Mouse (Mus musculus): ENCODE measurements around the gene Uaca.
"Not testable (repeated sequence)": the region's sequence is repeated elsewhere in the genome, so short reads cannot be mapped to it uniquely, and the experiment has no call there.

Uaca gene

DNA sequence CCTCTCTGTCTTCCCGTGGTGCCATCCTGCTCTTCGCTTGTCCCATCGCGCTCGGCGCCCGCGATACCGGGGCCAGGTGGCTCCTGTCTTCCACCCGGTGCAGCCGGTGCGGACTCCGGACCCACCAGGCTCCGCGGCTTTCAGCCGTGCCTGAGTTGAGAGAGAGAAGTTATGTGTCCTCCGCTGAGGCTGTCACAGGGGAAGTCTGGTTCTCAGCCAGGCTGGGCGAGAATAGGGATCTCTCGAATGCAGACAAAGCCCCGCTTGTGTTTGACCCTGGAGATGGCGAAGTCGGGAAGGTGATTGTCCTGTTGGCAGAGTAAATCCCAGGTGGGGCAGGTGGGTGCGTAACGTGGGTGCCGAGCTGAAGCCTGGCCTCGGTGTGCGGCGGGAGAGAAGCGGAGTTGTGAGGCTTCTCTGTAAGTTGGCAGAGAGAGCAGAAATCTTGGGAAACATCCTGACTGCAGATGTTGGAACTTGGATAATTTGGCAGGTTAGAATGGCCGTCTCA is 554 bp downstream of the Uaca start:
- peak in 1 of 2 experiments; percentile 24 for DNase-seq (ENCODE audit: low spot score in 2 of 2)

DNA sequence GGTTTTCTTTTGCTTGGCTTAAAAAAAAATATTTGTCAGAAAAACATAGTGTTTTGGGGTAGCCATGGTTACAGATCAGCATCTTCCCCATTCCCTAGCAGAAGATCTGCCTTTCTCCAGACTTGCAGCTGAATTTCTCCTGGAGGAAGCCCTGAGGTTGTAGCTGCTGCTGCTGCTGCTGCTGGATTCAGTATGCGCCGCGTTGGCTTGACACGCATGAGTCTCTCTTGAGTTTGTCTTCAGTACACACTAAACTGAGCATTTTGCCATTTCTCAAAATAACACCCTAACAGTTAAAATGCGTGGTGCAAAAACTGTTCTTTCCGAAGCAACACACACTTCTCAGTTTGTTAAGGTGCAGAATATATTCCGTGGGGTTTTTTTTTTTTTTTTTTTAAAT is 1.7 kb downstream of the Uaca start:
- peak; percentile 18 to 20 for DNase-seq (ENCODE audit: low spot score in 2 of 2)

DNA sequence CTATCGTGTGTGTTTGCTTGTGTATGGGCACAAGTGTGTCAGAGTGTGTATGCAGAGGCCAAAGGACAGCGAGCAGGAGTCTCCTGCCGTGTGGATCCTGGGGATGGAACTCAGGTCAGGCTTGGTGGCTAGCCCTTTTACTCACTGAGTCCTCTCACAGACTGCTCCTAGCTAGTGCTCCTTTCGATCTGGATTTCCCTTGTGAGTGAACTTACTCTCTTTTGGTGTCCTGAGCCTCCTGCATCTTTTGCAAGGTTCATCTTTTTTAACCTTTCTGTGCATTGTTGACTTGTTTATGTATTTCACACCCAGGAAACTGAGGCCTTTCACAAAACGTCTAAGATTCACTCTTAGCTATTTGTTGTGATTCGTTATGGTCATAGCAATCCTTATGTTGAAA is 2.8 kb downstream of the Uaca start:
- DNase-seq (ENCODE audit: low spot score in 2 of 2) = no peak

DNA sequence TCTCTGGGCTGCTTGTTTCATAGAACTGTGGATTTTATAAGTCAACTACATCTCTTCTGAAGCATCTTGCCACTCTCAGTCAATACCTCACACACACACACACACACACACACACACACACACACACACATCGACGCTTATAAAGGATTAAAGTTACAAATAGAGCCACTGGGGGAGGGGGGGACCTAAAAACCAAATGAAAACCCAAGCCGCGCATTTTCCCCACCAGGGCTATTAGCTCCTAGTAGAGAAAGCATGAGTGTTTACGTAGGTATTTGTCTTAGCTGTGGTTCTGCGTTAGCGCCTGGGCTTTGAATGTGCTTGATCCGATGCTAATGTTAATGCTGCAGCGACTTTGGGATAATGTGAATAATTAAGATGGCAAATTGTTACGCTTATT is 4.7 kb downstream of the Uaca start:
- DNase-seq (ENCODE audit: low spot score in 2 of 2) = no peak

DNA sequence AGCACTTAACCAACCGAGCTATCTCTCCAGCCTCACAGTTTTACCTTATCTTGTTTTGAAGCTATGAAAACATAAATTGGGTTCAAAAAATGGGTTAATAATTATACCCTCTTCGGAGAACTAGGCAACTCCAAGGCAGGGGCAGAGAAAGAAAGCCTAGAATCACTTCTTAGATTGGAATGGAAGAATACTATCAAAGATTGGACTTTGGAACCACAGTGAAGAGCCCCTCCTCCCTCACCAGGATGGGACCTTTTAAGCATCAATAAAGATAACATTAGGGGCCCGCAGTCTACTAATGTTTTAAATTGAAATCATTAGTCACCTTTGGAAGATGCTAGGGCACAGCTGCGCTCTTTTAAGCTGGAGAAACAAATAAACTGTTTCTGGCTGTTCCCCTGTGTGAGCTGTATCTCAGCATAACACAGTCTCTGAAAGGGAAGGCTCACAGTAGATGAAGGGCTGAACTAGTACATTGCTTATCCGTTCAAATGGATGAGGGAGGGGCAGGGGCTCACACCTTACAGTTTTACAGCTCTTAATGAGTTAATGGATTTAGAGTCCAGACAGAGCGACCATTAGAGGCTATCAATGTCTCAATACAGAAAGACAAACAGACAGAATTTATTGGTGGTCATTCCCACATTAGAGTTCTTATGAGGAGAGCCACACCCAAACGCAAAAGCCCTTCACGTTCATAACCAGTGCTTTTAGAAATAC is 6.5 kb downstream of the Uaca start:
- DNase-seq (ENCODE audit: low spot score in 2 of 2) = no peak

DNA sequence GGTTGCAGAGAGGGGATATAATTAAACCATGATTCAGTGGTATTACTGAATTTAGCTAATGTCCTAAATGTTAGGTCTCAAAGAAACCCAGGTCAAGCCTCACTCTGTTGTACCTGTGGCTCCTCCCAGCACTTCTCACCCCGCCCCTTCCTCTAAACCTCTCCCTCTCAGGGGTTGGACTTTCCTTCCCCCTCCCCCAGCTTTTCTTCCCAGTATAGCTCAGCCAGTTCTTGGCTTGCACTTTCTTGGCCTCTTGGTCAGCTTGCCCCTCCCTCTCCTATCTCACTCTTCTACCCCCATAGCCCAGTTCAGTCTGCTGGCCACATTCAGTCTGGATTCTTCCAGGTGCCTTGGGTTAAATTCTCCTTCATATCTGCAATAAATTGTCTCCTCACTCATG is 7.4 kb downstream of the Uaca start:
- DNase-seq (ENCODE audit: low spot score in 2 of 2) = no peak

DNA sequence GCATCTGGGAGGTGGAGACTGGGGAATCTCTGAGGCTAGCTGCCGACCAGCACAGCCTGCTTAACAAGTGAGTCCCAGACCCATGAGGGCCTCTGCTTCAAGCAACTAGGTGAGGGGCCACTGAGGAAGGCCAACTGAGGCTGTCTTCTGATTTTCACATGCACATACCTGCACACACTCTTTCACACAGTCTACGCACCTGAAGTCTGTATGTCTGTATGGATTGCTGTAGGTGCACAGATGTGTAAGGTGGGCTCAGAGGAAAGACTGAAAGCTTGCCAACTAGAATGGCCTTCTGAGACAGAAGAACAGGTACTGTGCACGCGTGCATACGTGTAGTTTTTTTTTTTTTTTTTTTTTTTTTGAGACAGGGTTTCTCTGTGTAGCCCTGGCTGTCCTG is 8.0 kb downstream of the Uaca start:
- DNase-seq (ENCODE audit: low spot score in 2 of 2) = no peak

DNA sequence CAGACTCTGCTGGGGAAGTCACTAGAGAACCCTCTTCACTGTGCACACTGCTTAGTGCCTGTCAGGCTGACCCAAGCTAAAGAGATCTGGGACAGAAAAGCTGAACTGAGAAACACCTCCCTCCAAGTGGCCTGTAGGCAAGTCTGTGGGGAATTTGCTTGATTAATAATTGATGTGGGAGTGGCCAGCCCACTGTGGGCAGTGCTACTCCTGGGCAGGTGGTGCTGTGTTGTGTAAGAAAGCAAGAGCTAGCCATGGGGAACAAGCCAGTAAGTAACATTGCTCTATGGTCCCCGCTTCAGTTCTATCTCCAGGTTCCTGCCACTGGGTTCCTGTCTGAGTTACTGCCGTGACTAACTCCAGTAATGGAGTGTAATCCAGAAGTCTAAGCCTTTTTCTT is 11.7 kb downstream of the Uaca start:
- no peak for DNase-seq (ENCODE audit: low spot score in 2 of 2)

DNA sequence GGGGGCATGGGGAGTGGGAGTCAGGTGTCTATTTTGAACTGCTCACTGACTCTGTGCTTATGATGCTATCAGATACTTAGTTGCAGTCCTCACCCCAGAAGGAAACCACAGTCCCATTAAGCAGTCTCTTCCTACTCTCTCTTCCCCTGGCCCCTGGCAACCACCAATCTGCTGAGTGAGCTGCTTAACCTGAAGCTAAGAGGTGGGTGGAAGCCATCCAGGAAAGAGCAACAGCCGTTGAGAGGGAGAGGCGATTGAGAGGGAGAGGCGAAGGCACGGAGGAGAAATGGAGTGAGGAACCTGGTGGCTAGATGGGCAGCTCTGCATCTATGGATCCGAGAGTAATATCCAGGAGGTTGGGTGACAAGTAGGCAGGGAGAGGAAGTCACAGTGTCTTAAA is 13.7 kb downstream of the Uaca start:
- DNase-seq (ENCODE audit: low spot score in 2 of 2) = no peak

DNA sequence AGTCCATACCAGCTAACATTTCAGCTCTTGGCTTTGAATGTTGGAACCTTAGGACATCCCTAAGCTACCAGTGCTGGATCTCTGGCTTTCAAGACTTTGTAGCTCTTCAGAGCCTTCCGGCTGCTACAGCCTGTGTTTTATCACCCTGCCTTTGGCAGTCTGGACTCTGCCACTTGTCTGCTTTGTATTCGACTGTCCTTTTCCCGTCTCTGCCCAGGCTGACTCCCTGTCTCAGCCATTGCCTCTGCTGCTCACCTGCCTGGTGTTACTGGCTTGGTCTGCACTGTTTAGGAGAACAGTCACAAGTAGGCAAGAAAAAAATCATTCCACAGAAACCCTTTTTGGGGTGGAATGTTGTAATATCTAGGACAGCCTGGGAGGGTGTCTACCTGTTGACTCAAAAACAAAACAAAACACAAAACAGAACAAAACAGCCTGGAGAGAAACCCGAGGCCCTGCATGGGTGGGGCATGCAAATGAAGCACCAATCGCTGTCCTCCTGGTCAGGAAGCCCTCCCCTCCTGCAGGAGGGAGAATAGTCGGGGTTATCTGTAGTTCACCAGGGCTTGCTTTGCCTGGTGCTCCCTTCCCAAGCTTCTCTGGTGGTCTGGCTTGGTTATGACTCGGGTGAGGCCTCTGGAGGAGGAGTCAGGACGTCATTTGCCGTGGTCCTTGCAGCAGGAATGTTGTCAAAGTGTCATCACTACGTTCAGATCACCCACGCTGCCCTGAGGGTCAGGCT is 19.0 kb downstream of the Uaca start:
- no peak for DNase-seq (ENCODE audit: low spot score in 2 of 2)

DNA sequence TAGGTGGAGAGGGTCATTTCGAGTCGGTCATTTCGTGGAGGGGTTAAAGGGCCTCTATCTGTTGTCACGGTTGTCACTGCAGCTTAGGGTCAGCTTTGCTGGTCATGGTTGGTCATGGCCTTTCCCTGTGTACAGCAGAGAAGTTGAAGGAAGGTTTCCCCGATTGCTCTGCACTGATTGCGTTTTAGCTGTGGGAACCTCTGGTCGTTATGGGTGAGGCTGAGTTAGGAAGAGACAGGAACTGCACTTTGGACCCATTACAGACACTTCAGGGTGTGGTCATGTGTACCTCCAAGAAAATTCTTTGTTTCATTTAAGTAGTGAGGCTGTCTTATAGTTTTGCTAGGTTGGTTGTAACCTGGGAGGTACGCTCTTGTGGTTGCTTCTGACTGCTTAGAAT is 21.2 kb downstream of the Uaca start:
- no peak for DNase-seq (ENCODE audit: low spot score in 2 of 2)

DNA sequence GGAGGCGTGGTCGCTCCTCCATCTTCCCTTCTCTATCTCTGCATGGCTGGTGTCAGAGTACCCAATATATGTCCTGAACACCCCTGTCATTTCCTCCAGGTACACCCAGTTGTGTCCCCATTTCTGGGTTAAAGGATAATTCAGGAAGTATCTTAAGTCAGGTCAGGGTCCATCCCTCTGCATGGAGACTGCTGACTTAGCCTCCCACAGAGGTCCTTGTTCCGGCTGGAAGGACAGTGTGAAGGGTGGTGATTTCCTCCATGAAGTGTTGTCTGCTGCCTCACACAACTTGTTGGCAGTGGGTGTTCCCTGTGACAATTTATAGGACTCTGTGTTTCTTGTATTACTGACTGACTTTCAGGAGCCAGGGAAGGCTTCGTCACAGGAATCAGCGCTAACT is 23.2 kb downstream of the Uaca start:
- DNase-seq (ENCODE audit: low spot score in 2 of 2) = no peak

DNA sequence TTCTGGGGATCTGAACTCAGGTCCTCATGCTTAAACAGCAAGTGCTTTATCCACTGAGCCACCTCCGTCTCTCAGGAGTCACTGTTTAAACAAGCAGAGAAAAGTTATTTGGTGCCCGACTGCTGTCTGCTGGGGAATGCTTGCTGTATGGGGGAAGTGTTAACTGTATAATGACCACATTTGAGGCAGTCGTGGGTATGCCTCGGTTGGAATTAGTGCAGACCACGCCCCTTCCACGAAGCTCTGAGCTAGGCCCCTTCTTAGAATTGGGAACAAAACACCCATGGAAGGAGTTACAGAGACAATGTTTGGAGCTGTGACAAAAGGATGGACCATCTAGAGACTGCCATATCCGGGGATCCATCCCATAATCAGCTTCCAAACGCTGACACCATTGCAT is 24.2 kb downstream of the Uaca start:
- not testable (repeated sequence) for DNase-seq (ENCODE audit: low spot score in 2 of 2)

DNA sequence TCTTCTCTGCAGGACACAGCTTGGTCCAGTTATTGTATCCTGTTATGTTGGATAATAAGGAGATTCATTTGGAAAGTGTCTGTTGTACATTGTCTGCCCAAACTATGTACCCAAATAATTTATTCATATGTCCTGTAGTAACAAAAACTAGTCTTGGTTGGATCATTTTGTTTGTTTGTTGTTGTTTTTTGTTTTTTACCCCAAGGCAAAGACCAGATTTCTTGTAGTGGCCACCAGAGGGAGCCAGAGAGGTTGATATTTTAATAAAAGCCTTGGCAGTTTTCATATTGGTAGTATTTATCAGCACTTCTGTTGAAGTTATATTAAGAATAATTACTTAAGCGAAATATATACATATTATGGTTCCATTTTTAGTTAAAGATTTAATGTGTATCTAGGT is 25.0 kb downstream of the Uaca start:
- DNase-seq (ENCODE audit: low spot score in 2 of 2) = no peak

DNA sequence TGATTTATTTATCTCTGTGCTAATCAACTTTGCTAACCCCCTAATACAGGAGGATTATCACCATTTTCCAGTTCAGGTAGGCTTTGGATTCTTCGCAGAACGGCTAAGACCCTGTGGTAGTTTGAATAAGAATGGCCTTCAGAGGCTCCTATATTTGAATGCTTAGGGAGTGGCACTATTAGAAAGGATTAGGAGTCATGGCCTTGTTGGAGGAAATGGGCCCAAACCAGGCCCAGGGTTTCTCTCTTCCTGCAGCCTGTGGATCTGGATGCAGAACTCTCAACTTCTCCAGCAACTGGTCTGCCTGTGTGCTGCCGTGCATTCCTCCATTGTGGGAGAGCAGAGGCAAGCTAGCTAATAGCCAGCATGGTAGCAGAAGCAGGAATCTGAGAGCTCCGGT is 27.2 kb downstream of the Uaca start:
- DNase-seq (ENCODE audit: low spot score in 2 of 2) = no peak

DNA sequence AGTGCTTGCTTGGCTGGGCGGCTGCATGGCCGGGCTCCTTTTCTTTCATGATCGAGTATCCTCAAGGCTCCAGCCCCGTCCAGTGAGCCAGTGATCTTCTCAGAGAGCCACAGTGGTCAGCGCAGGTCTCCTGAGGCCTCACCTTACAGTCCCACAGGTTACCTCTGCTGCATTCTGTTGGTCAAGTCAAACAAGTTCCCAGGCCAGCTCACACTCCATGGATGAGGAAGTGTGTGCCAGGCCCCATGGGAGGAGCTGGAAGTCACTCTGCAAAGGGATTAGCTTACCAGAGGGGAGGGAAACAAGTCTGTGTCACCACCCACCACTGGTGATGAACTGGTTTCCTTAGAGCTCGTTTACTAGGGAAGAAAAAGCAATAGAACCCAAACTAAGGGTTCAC is 28.3 kb downstream of the Uaca start:
- no peak for DNase-seq (ENCODE audit: low spot score in 2 of 2)

DNA sequence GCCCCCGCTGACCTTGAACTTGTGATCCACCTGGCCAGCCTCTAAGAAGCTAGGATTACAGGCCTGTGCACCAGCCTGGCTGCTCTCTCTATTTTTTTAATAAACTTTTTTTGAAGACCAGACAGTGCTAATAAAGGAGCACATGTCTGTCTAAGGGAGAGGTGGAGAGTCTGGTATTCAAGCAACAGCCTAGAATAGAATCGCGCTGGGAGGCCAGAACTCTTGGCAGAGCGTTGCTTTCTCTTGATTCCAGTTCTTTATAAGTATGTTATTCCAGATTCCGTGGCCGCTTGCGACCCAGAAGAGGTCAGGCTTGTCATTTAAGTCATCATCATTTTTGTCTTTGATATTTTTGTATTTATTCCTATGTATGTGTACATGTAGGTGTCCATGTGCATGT is 31.2 kb downstream of the Uaca start:
- DNase-seq (ENCODE audit: low spot score in 2 of 2) = no peak

DNA sequence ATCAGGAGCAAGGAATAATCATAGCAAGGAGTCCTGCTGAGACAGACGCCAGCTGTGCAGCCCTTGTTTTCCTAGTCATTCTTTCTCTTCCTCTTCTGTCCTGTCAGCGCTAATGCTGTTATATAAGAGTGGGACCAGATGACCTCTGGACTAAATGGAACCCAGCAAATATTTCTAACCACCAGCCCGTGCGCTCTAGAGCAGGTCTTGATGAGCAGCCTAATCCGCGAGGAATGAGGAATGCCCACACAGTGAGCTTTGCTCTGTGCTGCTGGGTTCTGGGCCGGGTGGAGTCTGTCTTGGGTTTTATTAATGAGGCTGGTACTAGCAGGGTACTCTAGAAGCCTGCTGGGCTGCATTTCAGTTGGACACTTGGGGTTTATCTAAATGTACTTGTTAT is 32.4 kb downstream of the Uaca start:
- no peak for DNase-seq (ENCODE audit: low spot score in 2 of 2)

DNA sequence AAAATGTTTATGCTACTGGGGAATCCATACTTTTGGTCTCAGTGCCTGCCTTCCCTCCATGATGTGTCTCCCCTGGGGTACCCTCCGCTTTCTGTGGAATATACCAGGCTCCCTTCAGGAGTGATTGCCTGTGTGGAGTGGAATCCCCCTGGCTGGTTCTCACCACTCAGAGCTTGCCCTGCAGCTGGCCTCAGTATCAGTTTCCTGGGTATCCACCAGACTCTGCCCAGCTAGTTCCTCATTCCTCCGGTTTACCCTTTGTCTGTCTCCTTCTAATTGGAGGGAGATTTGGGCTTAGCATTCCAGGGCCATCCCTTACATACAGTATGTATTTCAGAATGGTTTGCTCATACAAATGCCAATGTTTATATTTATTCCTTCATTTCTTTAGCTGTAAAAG is 33.9 kb downstream of the Uaca start:
- DNase-seq (ENCODE audit: low spot score in 2 of 2) = no peak

DNA sequence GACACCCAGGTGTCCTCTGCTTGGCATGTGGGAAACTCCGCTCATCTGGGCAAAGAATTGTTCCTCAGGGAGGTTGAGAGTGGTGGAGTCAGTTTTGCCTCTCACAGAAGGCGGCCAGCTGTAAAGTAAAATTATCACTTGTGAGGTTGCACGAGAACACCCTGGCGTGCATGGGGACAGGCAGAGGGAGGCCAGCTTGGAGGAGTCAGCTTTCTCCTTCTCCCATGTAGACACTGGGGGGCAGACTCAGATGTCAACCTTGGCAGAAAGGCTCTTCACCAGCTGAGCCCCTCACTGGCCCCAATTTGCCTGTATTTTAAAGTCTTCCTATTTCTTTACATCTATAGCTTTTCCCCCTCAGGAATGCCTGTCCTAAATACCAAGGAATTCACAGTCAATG is 35.3 kb downstream of the Uaca start:
- no peak for DNase-seq (ENCODE audit: low spot score in 2 of 2)

DNA sequence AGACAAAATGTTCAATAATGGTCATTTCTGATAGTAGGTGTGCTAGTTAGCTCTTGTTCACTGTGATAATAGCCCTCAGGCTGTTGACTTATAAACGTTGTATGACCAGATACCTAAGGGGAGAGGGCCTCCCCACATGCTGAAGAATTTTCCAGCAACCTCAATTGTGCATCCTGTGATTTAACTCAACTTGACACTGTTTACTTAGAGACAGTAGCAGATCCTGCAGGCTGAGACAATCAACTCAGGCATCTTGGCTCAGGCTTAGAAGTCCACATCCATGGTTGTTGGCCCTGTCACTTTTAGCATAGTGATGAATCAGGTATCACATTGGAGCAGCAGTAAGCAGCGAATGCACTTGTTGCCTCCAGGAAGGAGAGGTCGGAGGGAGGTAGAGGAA is 35.7 kb downstream of the Uaca start:
- DNase-seq (ENCODE audit: low spot score in 2 of 2) = no peak

DNA sequence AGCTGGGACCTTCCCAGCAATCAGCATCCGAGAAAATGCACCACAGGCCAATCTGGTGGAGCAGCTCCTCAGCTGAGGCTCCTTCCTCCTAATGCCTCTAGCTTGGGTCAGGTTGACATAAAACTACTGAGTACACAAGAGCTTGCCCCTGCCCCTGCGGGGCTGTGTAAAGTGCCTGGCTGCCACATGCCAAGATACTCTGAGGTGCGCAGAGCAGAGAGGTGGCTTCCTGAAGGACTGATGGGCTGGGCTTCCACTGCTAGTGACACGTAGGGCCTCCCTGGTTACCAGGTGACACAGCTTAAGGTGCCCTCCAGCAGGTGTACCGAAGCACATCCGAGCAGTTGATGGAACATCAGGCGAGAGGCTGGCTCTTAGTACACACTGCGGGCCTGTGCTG is 37.9 kb downstream of the Uaca start:
- no peak for DNase-seq (ENCODE audit: low spot score in 2 of 2)

DNA sequence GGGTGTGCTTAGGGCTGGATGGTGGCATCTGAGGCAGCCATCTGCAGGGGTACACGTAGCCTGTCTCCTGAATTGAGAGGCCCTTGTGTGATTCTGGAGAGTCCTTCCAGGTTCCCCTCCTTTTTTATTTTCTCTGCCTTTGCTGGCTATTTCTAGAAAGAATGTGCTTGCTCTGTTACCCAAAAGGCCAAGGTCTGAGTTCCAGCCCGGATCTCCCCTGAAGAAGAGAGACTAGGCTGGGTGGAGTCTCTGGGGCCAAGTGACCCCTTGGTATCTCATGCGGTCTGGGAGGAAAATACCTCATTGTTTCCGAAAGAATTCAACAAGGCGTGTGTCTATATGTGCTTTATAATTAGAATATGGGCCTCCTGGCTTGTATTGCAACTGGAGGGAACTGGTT is 41.8 kb downstream of the Uaca start:
- DNase-seq (ENCODE audit: low spot score in 2 of 2) = no peak

DNA sequence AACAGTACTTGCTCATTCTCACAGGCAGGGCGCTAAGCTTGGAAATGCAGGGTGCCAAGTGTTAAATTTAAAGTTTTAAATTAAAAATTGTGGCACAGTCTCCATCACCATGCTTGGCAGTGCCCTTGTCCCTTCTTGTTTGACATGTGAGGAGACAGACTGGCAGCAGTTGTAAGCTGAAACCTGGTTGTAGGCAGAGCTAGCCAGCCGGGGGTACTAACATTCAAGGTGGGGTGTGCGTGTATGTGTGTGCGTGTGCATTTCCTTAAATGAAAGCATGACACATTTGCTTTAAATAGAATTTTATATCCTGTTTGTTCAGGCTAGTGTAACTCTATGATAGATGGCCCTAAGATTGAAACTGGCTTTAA is 42.7 kb downstream of the Uaca start:
- DNase-seq (ENCODE audit: low spot score in 2 of 2) = no peak

All from frontal cortex, postnatal 10 days (tissue).